Mouse (Mus musculus) midbrain, embryonic 10.5 days (tissue): Measurements from ENCODE around the gene Gm13083. TPM values are rescaled to one million over a fixed set of nuclear protein-coding genes. Genes with fewer than 3 reads are reported as not detected.
"Not testable (repeated sequence)": the region's sequence is repeated elsewhere in the genome, so short reads cannot be mapped to it uniquely, and the experiment has no call there.

ENCODE experiments used
- DNase-seq: peaks from one replicate; pipeline ENCODE4 v3.0.0-alpha.2; 2017; ENCODE audit warnings: low spot score
- H3K27ac ChIP-seq: fragments of 300-500 bp; sonication (generic); replicated peaks from 2 replicates; pipeline ENCODE4 v1.5.1; 2016; ENCODE audit warnings: mild to moderate bottlenecking
- H3K27me3 ChIP-seq: fragments of 300-500 bp; sonication (generic); 2 replicates; pipeline ENCODE4 v1.6.1; 2016; ENCODE audit warnings: low read depth, mild to moderate bottlenecking; ENCODE audit not compliant: poor library complexity, severe bottlenecking
- H3K36me3 ChIP-seq: fragments of 300-500 bp; sonication (generic); 2 replicates; pipeline ENCODE4 v1.6.1; 2016; ENCODE audit warnings: mild to moderate bottlenecking, moderate library complexity
- H3K4me1 ChIP-seq: fragments of 300-500 bp; sonication (generic); 2 replicates; pipeline ENCODE4 v1.6.1; 2016
- H3K4me3 ChIP-seq: fragments of 300-500 bp; sonication (generic); 2 replicates; pipeline ENCODE4 v1.5.1; 2016; ENCODE audit warnings: mild to moderate bottlenecking, moderate library complexity
- H3K9me3 ChIP-seq: fragments of 300-500 bp; sonication (generic); replicated peaks from 2 replicates; pipeline ENCODE4 v1.6.1; 2016; ENCODE audit warnings: mild to moderate bottlenecking
- WGBS: fragments of 180-500 bp; shearing (Covaris S2); methylation state at CpG from one replicate; pipeline ENCODE4 v1.1.7; 2016; 5-methylcytosine and 5-hydroxymethylcytosine counted together
- polyA plus RNA-seq: library from polyadenylated mRNA; unstranded; fragments of >200 nt; fragmentation: Nextera tagmentation; extraction: Ambion mirVana; gene quantifications from 2 replicates; pipeline ENCODE4 v1.2.1, GENCODE M21; 2016

Gene Gm13083
- polyA plus RNA-seq: not detected in 2 replicates

DNA sequence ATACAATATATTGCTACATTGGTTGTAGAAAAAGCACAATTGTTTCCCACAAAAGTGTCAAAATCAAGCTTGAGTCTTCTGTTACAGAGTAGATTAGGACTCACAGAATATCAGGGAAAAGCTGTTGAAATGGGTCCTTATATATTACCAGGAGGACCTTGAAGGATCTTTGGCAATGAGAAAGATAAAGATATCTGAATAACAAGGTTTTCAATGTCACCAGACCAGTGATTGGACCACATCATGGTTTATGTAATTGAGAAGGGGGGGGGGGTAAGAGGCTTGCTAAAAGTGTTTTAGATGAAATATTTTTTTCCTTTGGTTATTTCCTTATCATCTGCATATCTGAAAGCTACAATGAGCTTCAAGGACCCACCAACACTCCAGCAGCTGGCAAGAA is at the start of gene Gm13083:
Gm13083 (plus strand) TSS at position 301 of the 400 bp plus-strand sequence.
- H3K4me1 ChIP-seq, H3K27me3 ChIP-seq, DNase-seq, H3K36me3 ChIP-seq, H3K27ac ChIP-seq, H3K4me3 ChIP-seq: not testable (repeated sequence)
- peaks cover 34% of the 10 kb centered on the region for H3K9me3 ChIP-seq

DNA sequence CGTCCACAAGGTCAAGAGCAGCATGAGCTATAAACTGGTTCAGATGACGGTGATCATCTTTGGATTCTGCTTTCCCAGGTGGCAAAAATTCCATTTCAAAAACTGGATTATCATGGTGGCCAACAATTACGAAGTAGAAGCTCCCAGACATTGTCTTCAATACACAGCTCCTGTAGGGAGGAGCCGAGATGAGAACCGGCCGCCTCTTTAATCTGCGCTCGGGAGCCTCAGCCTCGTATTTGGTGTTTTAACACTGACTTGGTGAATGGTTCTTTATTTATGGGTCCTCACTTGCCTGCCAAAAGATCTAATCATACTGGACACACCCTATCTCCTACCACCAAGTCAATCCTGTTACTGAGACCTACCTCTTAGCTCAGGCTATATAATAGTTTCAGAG is 2.9 kb upstream of the Gm13083 start:
- 88% methylated on average over 9 of the region's 9 CpGs for WGBS
- H3K27me3 ChIP-seq, H3K27ac ChIP-seq, H3K4me1 ChIP-seq, DNase-seq, H3K36me3 ChIP-seq, H3K4me3 ChIP-seq: not testable (repeated sequence)
- peaks cover 27% of the 10 kb centered on the region for H3K9me3 ChIP-seq

DNA sequence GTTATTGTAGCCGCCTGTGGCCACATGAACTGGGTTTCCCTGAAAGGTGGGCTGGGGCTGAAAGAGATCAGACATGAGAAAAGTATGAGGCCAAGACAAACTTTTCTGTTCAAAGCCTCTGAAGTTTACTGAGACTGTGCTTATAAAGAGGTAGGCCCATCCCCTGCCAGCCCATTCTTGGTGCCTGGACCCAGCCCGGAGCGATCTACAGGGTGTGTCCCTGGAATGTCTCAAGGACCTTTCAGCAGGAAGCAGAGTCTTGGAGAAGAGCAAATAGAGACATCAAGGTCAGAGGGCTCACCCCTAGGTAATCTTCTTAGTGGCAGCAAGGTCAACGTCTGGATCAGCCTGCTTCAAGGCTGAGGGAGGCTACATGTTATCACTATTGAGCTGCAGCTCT is 3.3 kb downstream of the Gm13083 start:
- not testable (repeated sequence) for H3K4me1 ChIP-seq, H3K36me3 ChIP-seq, H3K27ac ChIP-seq, DNase-seq, H3K4me3 ChIP-seq, H3K27me3 ChIP-seq
- WGBS: 87% methylated on average over 4 of the region's 4 CpGs
- H3K9me3 ChIP-seq: peaks cover 49% of the 10 kb centered on the region

DNA sequence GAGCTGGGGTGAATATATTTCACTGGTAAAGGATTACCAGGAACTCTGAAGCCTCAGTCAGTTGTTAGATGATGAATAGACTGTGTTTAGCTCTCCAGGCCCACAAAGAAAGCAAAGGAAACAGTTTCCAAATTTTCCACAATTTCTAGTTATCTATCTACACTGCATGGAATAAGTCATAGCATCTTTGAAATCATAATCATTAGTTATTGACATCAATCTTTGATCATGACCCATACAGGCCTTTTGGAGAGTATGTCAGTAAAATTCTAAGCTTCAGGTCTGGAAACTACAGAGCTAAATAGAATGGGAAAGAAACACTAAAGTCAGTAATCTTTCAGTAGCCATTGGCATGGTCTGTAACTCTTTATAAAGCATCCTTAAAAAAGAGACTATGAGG is 42.3 kb downstream of the Gm13083 start, which contains the start of gene Gm13088:
Gm13088 (minus strand) TSS at position 101 of the 400 bp plus-strand sequence.
- not testable (repeated sequence) for H3K4me3 ChIP-seq, DNase-seq, H3K27ac ChIP-seq, H3K36me3 ChIP-seq, H3K4me1 ChIP-seq, H3K27me3 ChIP-seq
- peaks cover 32% of the 10 kb centered on the region for H3K9me3 ChIP-seq

Other genes starting within 250 kb of the Gm13083 start
- gene Pramel1, start 220.6 kb upstream of the Gm13083 start, polyA plus RNA-seq: not detected in 2 replicates
- 19.5 and 23.8 TPM in 2 replicates for gene Pramef8, start 202.6 kb upstream of the Gm13083 start, polyA plus RNA-seq
- not detected in 2 replicates for gene Oog4, start 164.7 kb upstream of the Gm13083 start, polyA plus RNA-seq
- gene Gm13043, start 103.7 kb upstream of the Gm13083 start, polyA plus RNA-seq: not detected in 2 replicates
- gene Gm13040, start 79.0 kb upstream of the Gm13083 start, polyA plus RNA-seq: not detected in 2 replicates
- gene BC080695, start 63.3 kb upstream of the Gm13083 start, polyA plus RNA-seq: not detected in 2 replicates
- not detected in 2 replicates for gene Gm13057, start 63.3 kb upstream of the Gm13083 start, polyA plus RNA-seq
- not detected in 2 replicates for gene Gm13088, start 42.2 kb downstream of the Gm13083 start, polyA plus RNA-seq
- not detected in 2 replicates for gene Gm13089, start 87.7 kb downstream of the Gm13083 start, polyA plus RNA-seq
- not detected in 2 replicates for gene Gm13078, start 104.5 kb downstream of the Gm13083 start, polyA plus RNA-seq
- gene Gm13023, start 174.3 kb downstream of the Gm13083 start, polyA plus RNA-seq: not detected in 2 replicates
- not detected in 2 replicates for gene Gm13084, start 201.1 kb downstream of the Gm13083 start, polyA plus RNA-seq
- gene Gm13103, start 231.5 kb downstream of the Gm13083 start, polyA plus RNA-seq: not detected in 2 replicates